Mouse (Mus musculus) lung, postnatal 14 days (tissue): Measurements from ENCODE around the gene Slc6a14.
A peak's percentile ranks its signal among the peaks of the same experiment; 100 is the strongest.

ENCODE experiments used
- DNase-seq: peaks from one replicate; pipeline ENCODE4 v3.0.0; 2021

The Slc6a14 gene

DNA sequence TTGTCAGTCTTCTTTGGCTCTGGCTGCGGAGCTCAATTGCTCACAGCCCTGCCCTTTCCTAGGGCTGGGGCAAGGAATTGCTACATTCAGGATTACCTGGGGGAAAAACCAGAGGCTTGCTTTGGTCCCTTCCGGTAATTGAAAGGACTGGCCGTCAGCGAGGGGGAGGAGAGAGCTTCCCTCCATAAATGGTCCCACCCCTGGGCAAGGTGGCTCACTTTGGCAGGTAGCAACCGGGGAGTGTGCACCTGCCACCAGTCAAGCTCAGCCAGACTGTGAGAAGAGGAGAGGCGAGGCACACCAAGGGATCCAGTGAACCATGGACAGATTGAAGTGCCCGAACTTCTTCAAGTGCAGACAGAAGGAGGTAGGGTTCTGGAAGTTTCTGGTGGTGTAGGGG is at the start of gene Slc6a14:
Gene Slc6a14 (plus strand): TSS at position 68 of the 400 bp plus-strand sequence.
- peak; percentile 29 for DNase-seq

DNA sequence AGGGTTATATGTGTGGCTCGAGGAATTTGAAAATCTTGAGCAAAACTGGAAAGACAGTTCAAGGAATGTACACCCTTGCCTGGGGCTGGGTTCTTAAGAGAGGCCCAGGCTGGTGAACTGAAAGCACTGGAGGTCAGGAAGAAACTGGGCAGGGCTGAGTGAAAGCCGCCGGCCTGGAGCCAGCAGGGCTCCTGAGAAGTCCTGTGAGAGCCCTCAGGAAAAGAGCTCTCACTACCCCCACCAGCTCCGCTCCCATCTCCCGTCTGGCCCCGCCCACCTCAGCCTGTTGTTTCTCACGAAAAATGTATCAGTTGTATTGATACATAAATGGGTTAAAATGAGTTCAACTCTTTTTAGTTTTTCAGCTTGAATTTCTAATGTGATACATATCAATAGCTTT is 43.8 kb upstream of the Slc6a14 start:
- peak; percentile 22 for DNase-seq

DNA sequence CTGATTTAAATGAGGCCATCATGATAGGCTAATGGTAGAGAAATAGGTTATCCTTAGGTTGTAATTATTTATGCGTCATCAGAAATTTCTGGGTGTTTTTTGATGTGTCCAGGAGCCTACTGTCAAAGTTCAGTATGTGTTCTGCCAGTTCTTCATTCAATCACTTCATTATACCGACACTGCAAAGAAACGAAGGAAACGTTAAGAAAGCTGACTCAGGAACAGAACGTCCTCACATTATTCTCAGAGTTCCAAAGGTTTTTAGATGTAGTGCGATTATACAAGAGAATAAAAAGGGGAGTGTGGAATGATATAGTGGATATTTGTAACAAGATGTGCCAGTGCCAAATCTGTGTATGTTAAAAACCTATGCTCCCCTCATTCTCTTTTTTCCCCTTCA is 19.5 kb upstream of the Slc6a14 start:
- DNase-seq: no peak

DNA sequence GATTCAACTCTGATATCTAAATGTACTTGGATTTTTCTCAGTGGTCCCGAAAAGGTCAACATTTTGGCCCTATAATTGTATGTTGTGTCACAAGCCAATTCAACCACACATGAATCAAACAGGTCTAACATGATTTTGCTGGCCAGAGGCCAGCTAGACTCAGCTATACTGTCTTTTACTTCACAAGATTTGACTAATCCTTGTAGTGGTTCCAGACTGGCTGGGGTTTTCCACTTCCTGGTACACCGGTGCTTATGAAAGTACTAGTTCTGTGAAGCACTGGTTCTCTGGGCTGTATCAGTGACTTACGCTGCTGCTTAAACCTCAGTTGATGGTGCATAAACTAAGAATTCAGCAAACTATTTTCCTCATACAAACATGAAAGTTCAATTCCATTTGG is 19.0 kb upstream of the Slc6a14 start:
- DNase-seq: no peak

- DNase-seq: no peak
Observed at GRCm38 (mm10) chrX:21701646-21702045, 13.1 kb upstream of the Slc6a14 start.

- DNase-seq: no peak
Observed at GRCm38 (mm10) chrX:21704470-21704869, 10.2 kb upstream of the Slc6a14 start.

DNA sequence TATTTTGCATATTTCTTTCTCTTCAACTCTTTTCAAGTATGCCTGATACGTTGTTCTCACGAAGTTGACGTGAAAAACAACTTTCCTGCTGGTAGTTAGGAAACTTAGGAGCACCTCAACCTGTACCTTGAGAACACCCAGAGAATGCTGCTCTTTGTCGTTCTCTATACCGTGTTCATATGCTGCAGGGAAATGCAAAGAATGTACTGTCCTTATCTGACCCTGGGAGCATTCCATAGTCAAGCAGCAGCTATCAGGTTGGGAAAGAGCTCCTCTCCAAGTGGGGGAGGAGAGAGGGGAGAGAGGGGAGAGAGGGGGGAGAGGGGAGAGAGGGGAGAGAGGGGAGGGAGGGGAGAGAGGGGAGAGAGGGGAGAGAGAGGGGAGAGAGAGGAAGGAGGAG is 597 bp downstream of the Slc6a14 start:
- DNase-seq: no peak

DNA sequence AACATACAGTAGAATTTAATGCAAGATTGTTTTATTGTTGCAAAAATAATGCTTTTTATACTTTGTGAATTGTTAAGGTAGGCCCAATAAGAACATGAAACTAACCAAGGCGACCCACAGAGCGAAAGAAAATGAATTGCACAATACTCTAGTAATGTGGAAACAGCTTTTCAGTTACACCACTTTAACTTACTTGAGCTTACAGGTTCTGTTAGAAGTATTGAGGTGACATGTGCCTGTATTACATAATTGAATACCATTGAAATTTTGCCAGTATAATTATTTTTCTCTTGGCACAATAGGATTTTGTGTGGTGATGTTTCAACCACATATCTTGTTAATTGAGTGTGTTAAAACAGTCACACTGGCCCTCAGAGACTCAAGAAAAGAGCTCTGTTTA is 2.2 kb downstream of the Slc6a14 start:
- DNase-seq: no peak

DNA sequence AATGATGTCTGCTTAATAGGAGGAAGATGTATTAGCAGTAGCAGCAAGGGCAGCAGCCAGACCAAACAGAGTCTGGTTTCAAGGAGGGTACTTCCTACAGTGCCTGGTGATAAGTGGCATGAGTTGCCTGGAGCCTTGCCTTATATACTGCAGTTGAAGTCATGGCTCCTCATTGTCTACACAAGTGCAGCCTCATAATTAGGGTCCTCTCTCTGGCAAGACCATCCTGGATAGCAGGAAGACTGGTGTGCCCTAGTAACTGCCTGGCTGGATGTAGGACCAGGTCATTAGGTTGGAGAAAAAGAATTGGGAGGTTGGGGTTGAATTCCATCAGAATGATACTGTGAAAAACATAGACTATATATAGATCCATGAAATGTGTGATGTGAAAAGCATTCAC is 30.3 kb downstream of the Slc6a14 start, which contains the start of gene Gm28269:
Gene Gm28269 (minus strand): TSS at position 101 of the 400 bp plus-strand sequence.
- DNase-seq: no peak
